Mouse (Mus musculus) stomach, embryonic 15.5 days (tissue): Measurements from ENCODE around the gene Gm1673. TPM values are rescaled to one million over a fixed set of nuclear protein-coding genes. Genes with fewer than 3 reads are reported as not detected.

Source experiments
- polyA plus RNA-seq: library from polyadenylated mRNA; unstranded; fragments of >200 nt; fragmentation: Nextera tagmentation; extraction: Ambion mirVana; gene quantifications from 2 replicates; pipeline ENCODE4 v1.2.1, GENCODE M21; 2015

Gene Gm1673
- polyA plus RNA-seq, 1 experiment from 2014 or later, result 71.5 TPM

Other genes with a start within 250 kb of the Gm1673 start
- 44.3 and 44.7 TPM in 2 replicates for gene Letm1, start 200.6 kb upstream of the Gm1673 start, polyA plus RNA-seq
- 37.3 and 37.9 TPM in 2 replicates for gene Nsd2, start 162.7 kb upstream of the Gm1673 start, polyA plus RNA-seq
- gene Nelfa, start 47.0 kb upstream of the Gm1673 start, polyA plus RNA-seq, result 47.0 and 48.9 TPM in 2 replicates
- 0.28 and 0.32 TPM in 2 replicates for gene Nat8l, start 12.6 kb downstream of the Gm1673 start, polyA plus RNA-seq
- 0.81 and 0.92 TPM in 2 replicates for gene Poln, start 186.0 kb downstream of the Gm1673 start, polyA plus RNA-seq
- 33.7 and 35.9 TPM in 2 replicates for gene Haus3, start 186.1 kb downstream of the Gm1673 start, polyA plus RNA-seq
- gene Mxd4, start 204.3 kb downstream of the Gm1673 start, polyA plus RNA-seq, result 28.7 and 34.7 TPM in 2 replicates